Mouse (Mus musculus) erythroblast, embryonic 14.5 days (primary cell): Measurements from ENCODE around the gene Tnni3k. TPM values are rescaled to one million over a fixed set of nuclear protein-coding genes. Genes with fewer than 3 reads are reported as not detected.

ENCODE experiments used
- H3K27me3 ChIP-seq: 2 replicates; pipeline ENCODE4 v1.6.1; 2012; ENCODE audit warnings: inconsistent platforms; ENCODE audit not compliant: control insufficient read depth
- H3K36me3 ChIP-seq: 2 replicates; pipeline ENCODE4 v1.6.1; 2012; ENCODE audit warnings: mild to moderate bottlenecking, inconsistent platforms; ENCODE audit not compliant: control insufficient read depth
- H3K4me1 ChIP-seq: 2 replicates; pipeline ENCODE4 v1.6.1; 2012; ENCODE audit warnings: inconsistent platforms; ENCODE audit not compliant: control insufficient read depth
- H3K4me3 ChIP-seq: replicated peaks from 2 replicates; pipeline ENCODE3; 2012; ENCODE audit warnings: moderate library complexity, mild to moderate bottlenecking, inconsistent platforms
- H3K9me3 ChIP-seq: 2 replicates; pipeline ENCODE4 v1.6.1; 2012; ENCODE audit warnings: low read length, inconsistent platforms, mixed read lengths; ENCODE audit not compliant: control insufficient read depth
- GATA1 ChIP-seq: IDR thresholded peaks from 2 replicates; pipeline ENCODE4 v1.6.1; 2012; ENCODE audit warnings: low read length, inconsistent platforms, mixed read lengths
- TAL1 ChIP-seq: IDR thresholded peaks from 3 replicates; pipeline ENCODE4 v1.6.1; 2012; ENCODE audit warnings: low read length, inconsistent platforms, mixed read lengths
- polyA plus RNA-seq: library from polyadenylated mRNA; stranded (reverse); fragments of >175 nt; gene quantifications from 2 replicates; pipeline ENCODE4 v1.2.3, GENCODE M21; 2012

Gene Tnni3k
- polyA plus RNA-seq, 1 experiment, result not detected

DNA sequence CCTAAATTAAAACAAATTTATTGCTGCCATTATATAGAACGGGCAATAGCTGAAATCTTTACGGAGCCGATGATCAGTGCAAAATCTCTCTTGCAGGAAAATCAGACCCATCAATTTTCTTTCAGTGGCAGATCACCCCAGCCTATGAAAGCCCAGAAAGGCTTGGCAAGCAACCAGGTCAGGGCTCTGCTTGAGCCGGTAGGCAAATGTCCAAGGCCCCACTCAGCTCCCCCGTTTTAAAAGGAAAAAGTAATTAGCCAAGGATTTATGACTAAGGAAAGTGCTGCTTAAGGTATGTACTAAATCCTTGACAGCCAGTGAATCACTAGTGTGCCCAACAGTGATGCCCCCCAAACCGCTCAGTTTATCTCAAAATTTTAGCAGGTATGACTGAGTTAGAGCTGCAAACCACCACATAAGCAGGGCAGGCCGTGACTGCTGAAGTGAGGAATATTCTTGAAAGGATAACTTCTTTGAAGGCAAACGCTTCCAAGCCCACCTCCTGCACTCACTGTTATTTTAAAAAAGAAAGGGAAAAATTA, 254.2 kb downstream of the Tnni3k start:
- no peak overlapping the region for H3K4me3 ChIP-seq
- no peaks in the 10 kb centered on the region for H3K27me3 ChIP-seq
- TF ChIP-seq GATA1, result no peak
- TF ChIP-seq TAL1, result no peak
- no peaks in the 10 kb centered on the region for H3K4me1 ChIP-seq
- H3K36me3 ChIP-seq, result no peaks in the 10 kb centered on the region
- 0 out of 2 replicates have a peak, but pooled peaks cover 2% of the 10 kb centered on the region for H3K9me3 ChIP-seq

DNA sequence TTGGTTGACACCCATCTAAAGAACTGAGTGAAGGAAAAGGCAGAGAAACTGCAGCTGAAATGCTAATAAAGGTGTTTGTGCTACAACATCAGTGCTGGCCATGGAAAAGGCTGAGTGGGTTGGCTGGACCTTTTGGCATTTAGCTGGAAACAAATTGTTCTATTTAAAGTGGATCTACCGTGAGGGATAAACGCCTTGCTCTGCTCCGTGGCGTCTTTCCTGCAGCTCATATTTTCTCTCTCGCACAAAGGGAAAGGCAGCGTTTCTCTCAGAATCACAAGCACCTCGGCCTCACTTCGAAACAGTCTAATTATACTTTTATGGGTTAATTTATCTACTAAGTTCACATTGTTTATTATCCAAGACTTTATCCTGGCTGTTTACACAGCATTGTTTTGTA, 254.8 kb downstream of the Tnni3k start:
- H3K36me3 ChIP-seq, result no peaks in the 10 kb centered on the region
- no peak overlapping the region for H3K4me3 ChIP-seq
- no peaks in the 10 kb centered on the region for H3K27me3 ChIP-seq
- TF ChIP-seq GATA1 (no peak), TAL1 (no peak)
- no peaks in the 10 kb centered on the region for H3K4me1 ChIP-seq
- 0 out of 2 replicates have a peak, but pooled peaks cover 2% of the 10 kb centered on the region for H3K9me3 ChIP-seq

DNA sequence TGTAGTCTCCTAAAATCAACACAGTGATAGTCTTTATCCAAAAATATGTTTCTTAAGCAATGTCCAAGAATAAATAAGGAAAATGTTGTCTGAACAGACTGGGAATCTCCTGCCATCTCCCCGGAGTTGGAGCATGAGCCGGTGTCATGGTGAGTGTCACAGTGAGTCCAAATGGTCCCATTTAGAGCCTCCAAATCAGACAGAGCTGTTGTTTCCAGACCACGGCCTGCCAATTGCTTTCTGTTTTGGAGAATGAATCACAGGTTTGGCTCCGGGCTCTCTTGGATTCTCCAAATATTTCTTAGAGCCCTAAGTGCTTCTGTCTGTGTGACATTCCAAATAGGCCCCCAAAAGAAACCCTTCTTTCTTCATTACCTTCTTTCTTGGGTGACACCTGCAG, 256.4 kb downstream of the Tnni3k start:
- Histone ChIP-seq H3K27me3 (no peaks in the 10 kb centered on the region), H3K36me3 (no peaks in the 10 kb centered on the region), H3K9me3 (0 out of 2 replicates have a peak, but pooled peaks cover 2% of the 10 kb centered on the region), H3K4me3 (no peak overlapping the region), H3K4me1 (no peaks in the 10 kb centered on the region)
- TF ChIP-seq TAL1 (no peak), GATA1 (no peak)

- no peak for TF ChIP-seq GATA1
- TF ChIP-seq TAL1, result no peak
- no peaks in the 10 kb centered on the region for H3K27me3 ChIP-seq
- H3K9me3 ChIP-seq, result peaks cover 2% of the 10 kb centered on the region; the same call in 1 of the 2 replicates
- no peak overlapping the region for H3K4me3 ChIP-seq
- no peaks in the 10 kb centered on the region for H3K4me1 ChIP-seq
- no peaks in the 10 kb centered on the region for H3K36me3 ChIP-seq
These were observed 261.6 kb downstream of the Tnni3k start for GRCm38 (mm10) chr3:154793571-154793970.

DNA sequence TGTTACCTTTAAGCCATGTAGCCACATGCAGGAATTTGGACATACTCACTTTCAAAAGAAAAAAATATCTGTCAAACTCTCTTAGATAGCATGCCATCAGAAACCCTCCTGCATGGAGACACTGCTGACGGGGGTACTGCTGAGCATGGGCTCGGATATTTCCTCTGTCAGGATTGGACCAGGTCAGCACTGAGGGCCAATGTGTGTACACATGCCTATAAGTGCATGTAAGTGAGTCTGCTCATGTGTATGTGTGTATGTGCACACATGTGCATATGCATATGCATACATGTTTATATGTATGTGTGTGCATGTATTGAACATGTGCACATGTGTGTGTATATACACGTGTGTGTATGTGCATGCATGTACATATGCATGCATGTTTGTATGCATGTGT, 267.6 kb downstream of the Tnni3k start:
- no peak for TF ChIP-seq GATA1
- no peaks in the 10 kb centered on the region for H3K4me1 ChIP-seq
- no peaks in the 10 kb centered on the region for H3K27me3 ChIP-seq
- H3K4me3 ChIP-seq, result no peak overlapping the region
- no peaks in the 10 kb centered on the region for H3K36me3 ChIP-seq
- H3K9me3 ChIP-seq, result peaks cover 12% of the 10 kb centered on the region

DNA sequence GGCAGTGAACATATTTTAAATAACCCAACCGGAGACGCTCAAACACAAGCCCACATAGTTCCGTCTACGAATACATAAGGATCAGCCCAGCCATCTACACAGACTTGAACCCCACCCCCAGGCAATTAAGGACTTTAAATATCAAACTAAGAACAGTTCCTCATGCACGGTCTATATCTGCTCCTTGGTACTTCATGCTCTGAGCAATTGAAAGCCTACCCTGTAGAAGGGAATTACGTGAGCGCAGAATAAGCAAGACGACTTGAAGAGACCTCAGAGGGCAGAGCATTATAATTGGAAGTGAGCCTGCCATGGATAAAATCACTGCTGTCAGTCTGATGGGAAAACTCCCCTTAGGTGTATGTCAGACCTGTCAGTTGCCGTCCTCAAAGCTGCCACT, 268.9 kb downstream of the Tnni3k start:
- H3K27me3 ChIP-seq, result no peaks in the 10 kb centered on the region
- TF ChIP-seq GATA1 (no peak), TAL1 (no peak)
- H3K36me3 ChIP-seq, result no peaks in the 10 kb centered on the region
- no peaks in the 10 kb centered on the region for H3K4me1 ChIP-seq
- H3K9me3 ChIP-seq, result peaks cover 12% of the 10 kb centered on the region
- no peak overlapping the region for H3K4me3 ChIP-seq

GRCm38 (mm10) chr3:154778836-154779595, 276.2 kb downstream of the Tnni3k start:
- no peaks in the 10 kb centered on the region for H3K27me3 ChIP-seq
- TF ChIP-seq TAL1 (no peak), GATA1 (no peak)

GRCm38 (mm10) chr3:154771651-154772050, 283.6 kb downstream of the Tnni3k start:
- no peaks in the 10 kb centered on the region; the same call in 1 of the 2 replicates for H3K9me3 ChIP-seq
- H3K36me3 ChIP-seq, result no peaks in the 10 kb centered on the region
- H3K4me1 ChIP-seq, result no peaks in the 10 kb centered on the region
- TF ChIP-seq GATA1, result no peak
- TF ChIP-seq TAL1, result no peak
- H3K4me3 ChIP-seq, result no peak overlapping the region
- no peaks in the 10 kb centered on the region for H3K27me3 ChIP-seq

More at GRCm38 (mm10) chr3:154778836-154779595, 276.2 kb downstream of the Tnni3k start:
- H3K9me3 ChIP-seq, result no peaks in the 10 kb centered on the region; the same call in 1 of the 2 replicates
- H3K4me3 ChIP-seq, result no peak overlapping the region
- no peaks in the 10 kb centered on the region for H3K4me1 ChIP-seq
- H3K36me3 ChIP-seq, result no peaks in the 10 kb centered on the region

DNA sequence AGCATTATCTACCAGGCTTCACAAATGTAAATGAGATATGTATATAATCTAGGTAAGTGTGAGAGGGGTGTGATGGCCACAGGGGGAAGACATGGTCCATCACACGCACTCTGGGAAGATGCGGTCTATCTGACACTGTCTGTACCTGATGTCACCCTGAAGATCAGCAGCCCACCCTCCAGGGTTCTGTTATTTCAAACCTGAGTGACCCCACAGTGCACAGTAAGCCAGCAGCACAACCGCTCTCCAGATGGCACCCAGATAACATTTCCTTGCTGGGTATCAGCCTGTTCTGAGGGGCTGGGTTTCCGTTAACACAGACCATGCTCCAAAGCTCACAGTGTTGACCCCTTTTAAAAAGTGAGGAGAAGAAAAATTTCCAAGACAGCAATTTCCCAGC, 288.9 kb downstream of the Tnni3k start:
- Histone ChIP-seq H3K36me3 (no peaks in the 10 kb centered on the region), H3K27me3 (no peaks in the 10 kb centered on the region), H3K4me3 (no peak overlapping the region), H3K4me1 (no peaks in the 10 kb centered on the region), H3K9me3 (peaks cover 16% of the 10 kb centered on the region)
- TF ChIP-seq GATA1, result no peak
- TF ChIP-seq TAL1, result no peak

DNA sequence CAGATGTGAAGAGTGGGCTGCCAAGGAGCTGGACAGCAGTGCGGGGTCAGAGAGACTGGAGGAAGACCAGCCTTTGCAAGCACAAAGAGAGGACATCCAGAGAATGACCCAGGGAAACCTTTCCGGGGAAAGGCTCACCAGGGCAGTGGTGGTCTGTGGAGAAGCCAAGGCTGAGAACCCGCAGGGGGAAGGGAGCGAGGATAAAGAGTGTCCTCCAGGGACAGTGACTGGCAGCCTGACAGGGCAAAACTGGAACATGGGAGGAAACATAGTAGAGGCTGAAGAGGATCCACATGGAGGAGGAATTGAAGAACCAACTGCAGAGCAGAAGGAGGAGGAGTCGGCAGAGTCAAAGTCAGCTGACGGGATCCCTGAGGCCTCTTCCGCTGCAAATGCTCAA, 291.1 kb downstream of the Tnni3k start:
- Histone ChIP-seq H3K9me3 (peaks cover 20% of the 10 kb centered on the region), H3K27me3 (no peaks in the 10 kb centered on the region), H3K36me3 (no peaks in the 10 kb centered on the region), H3K4me3 (no peak overlapping the region), H3K4me1 (no peaks in the 10 kb centered on the region)
- TF ChIP-seq GATA1 (no peak), TAL1 (no peak)
